Mouse (Mus musculus) spleen, adult 12 weeks (tissue): ENCODE data around the gene Tas2r137.
A peak's percentile ranks its signal among the peaks of the same experiment; 100 is the strongest.

Experiments used
- DNase-seq: peaks from one replicate; pipeline ENCODE4 v3.0.0; 2022; ENCODE audit warnings: low spot score

Tas2r137 gene

DNA sequence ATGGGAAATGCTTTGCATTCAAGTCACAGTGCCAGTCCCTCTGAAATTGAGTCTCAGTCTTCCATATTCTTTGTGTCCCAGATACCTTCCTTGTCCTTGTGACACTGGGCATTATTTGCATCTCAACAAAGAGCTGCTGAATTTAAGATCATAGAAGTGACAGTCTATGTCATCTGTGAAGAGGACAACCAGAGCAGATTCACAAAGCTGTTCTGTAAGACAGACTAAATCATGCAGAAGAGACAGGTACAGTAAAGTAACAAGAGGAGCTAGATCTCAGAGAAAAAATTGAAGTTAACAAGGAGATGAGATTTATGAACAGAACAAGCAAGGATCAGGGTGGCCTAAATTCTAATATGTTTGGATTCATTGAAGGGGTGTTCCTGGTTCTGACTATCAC, at the start of gene Tas2r137:
Gene Tas2r137 (plus strand): TSS at position 301 of the 400 bp plus-strand sequence.
- DNase-seq, result no peak

DNA sequence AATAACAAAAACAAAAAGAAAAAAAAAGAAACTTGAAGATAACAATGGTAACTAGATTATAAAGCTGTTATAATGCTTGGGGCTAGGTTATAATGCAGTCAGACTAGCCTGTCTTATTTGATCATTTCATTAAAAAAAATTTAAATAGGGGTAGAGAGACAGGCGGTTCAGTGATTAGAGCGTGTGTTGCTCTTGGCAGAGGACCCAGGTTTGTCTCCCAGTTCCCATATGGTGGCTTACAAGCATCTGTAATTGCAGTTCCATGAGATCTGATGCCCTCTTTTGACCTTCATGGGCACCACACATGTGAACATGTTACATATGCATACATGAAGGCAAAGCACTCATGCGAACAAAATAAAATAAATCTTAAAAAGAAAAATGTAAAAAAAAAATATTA, 49.8 kb upstream of the Tas2r137 start:
- DNase-seq, result no peak

- no peak for DNase-seq
These were observed 49.3 kb upstream of the Tas2r137 start for GRCm38 (mm10) chr6:40441755-40442154.

DNA sequence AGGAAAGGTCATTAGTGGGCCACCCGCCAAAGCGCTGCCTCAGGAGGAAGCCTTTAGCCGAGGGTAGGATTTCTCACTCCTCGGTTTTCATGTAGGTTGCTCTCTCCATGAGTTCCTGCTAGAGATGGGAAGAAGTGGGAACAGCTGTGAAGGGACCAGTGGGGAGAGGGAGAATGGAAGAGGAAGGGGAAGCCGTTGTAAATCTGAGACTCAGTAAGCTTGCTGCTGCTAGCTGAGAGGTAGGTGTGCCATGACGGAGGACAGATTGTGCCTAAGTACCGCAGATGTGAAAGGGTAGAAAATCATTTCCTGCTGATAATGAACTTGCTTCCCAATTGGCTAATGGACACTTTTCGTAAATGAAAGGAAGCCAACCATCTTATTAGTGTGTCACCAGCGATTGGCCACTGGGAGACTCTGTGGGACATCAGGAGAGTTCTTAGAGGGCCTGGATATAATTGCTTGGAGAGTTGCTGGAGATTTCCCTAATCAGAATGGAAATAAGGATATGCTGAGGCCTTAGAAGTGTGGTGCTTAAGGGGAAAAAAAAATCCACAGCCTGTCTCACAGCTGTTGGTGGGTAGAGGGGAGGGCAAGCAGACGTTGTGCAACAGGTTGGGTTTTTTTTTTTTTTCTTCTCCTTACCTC, 47.6 kb upstream of the Tas2r137 start:
- no peak for DNase-seq

DNA sequence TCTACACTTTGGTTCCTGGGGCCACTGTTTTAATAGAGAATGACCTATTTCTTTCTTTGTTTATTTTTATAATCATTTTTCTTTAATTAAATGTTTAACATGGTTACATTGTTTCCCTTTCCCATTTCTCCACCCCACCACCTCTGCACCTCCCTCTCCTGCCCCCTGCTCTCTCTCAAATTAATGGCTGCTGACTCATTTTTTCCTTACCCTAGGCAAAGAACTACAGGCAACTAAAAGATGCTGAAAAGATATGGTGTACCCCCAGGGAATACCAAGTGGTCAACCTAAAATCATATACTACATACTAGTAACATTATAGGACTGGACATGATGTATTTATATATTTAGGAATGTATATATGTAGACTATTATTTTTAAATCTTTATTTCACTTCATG, 42.4 kb upstream of the Tas2r137 start:
- DNase-seq, result no peak

GRCm38 (mm10) chr6:40454436-40455041, 36.5 kb upstream of the Tas2r137 start:
- no peak for DNase-seq

DNA sequence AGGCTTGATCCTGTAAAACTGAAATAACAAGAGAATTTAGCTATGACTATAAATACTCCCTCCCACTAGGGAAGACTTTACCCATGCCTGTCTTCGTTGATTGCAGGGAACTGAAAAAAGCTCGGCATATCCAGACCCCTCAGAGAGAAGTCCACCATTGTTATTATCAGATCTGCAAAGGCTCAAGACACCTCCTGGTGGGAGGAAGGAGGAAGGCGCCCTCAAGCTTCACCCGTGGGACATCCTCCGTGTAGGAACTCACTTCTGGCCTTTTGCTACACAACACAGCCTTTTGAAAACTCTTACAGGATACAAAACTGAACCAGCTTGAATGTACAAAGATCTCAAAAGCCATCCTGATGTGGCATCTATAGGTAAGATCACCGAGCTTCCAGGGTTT, 25.3 kb upstream of the Tas2r137 start:
- no peak for DNase-seq

DNA sequence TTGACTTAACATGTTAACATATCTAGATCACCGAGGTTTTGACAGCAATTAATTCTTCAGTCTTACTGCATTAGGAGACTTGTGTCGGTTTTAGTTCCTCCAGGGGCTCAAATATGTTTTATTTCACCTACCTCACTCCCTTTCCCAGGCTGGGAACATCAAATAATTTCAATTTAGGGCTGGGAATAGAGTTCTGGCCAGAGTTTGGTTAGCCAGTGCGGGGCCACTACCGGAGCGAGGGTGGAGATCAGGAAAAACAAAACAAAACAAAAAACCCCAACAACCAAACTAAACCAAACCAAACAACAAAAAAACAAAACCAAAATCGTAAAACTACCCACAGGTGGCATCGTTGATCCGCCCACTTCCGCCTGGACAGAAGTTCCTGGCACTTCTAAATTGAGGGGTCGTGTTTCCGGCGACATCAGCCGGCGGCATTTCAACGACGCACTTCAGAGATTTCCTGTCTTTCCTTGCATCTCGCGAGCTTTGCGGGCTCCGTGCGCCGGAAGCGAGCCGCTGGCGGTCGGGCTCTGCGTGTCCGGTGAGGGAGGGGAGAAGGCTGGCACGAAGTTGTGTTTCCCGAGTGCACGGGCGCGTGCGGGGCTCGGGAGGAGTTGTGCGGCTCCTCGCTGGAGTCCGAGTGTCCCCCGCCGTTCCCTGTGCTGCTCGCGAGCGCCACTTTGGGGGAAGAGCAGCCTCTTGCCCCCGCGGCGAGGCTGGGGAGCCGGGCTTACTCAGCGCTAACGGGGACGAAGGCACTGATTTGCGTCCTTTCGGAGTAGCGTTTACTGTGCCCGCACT, 19.9 kb upstream of the Tas2r137 start, which contains the start of gene Ssbp1:
Gene Ssbp1 (plus strand): TSS at position 437 of the 804 bp plus-strand sequence.
- peak; percentile 84 for DNase-seq

DNA sequence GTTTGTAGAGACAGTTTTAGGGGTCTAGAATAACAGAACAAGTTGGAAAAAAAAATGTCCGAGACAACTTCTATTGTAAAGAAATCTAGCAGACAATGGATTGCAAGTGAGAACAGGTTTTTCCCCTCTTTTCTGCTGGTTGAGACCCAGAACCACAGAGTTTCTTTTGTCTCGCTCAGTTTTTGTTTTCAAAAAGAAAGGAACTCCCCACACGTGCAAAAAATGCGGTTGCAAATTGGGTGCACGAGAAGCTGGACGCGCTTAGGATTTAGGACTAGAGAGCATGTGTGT, 19.4 kb upstream of the Tas2r137 start:
- no peak for DNase-seq

- DNase-seq, result no peak
These were observed 14.9 kb upstream of the Tas2r137 start for GRCm38 (mm10) chr6:40476132-40476531.

DNA sequence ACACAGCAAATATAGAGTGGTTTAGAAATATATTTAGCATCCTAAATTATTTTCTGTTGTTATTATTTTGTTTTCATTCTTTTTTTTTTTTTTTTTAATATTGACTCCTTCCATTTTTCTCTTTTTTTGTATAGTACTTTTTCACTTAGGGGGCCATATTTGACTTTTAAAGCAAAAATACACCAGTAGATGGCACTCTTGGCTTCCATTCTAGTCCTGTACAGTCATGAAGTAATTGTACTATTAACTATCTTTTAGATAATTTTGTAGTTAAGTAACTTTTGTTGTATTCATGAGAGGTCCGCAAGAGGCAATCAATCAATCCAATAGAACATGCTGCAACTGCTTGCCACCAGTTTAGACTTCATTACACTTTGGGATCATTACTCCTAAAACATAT, 11.3 kb upstream of the Tas2r137 start:
- no peak for DNase-seq

GRCm38 (mm10) chr6:40482318-40482717, 8.7 kb upstream of the Tas2r137 start:
- no peak for DNase-seq

DNA sequence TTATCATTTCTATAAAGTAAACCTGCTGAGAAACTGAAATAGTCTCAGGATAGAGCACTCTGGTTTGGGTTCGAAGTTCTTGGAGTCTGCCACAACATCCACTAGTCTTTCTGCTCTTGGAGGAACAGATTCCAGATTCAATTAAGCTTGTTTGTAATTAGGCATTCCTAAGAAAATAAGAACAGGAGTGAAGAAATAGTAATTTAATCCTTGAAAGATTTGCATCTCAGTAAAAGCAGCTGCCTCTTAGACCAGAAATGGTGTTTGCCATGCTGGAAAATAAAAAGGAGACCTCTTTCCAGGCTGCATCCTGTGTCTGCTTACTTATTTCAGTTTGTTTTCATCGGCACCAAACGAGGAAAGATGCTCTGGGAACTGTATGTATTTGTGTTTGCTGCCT, 2.2 kb downstream of the Tas2r137 start, which contains the start of gene Tas2r108:
Gene Tas2r108 (plus strand): TSS at position 301 of the 400 bp plus-strand sequence.
- DNase-seq, result no peak

DNA sequence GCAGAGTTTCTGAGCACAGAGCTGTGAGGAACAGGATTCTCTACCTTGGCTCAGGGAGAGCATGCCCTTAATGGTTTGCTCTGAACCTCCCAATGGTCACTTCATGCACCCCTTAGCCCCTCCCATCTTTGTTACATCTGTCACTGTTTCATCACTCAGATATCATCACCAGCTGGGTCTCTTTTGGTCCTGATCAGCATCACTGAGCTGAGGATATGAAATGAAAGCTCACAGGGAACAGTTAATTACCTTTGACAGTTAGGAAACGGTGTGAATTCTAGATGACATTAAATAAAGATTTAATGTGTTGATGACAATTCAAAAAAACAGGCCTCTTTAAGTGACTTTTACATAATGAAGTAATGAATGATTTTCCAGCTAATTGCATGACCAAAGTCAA, 28.4 kb downstream of the Tas2r137 start, which contains the start of gene Prss37:
Gene Prss37 (minus strand): TSS at position 101 of the 400 bp plus-strand sequence.
- no peak for DNase-seq
